Mouse (Mus musculus) liver, adult 2 months (tissue): ENCODE measurements around the gene Sde2.

ENCODE experiments used
- CTCF ChIP-seq: fragments of 200-500 bp; IDR thresholded peaks from 2 replicates; pipeline ENCODE4 v1.5.1; 2011; ENCODE audit warnings: low read depth, low read length, control low read depth
- POLR2A ChIP-seq: fragments of 200-500 bp; IDR thresholded peaks from 2 replicates; pipeline ENCODE4 v1.6.1; 2011; ENCODE audit warnings: low read length, control low read depth; ENCODE audit not compliant: insufficient read depth; ENCODE audit errors: extremely low read depth

- TF ChIP-seq POLR2A (no peak), CTCF (no peak)
Observed at GRCm38 (mm10) chr1:180905876-180906275, 54.9 kb downstream of the Sde2 start.
